Mouse (Mus musculus) stomach, postnatal 0 days (tissue): ENCODE measurements around the gene Tspan18.
A peak's percentile ranks its signal among the peaks of the same experiment; 100 is the strongest.

ENCODE experiments used
- CTCF ChIP-seq: IDR thresholded peaks from 2 replicates; pipeline ENCODE4 v1.5.1; 2016; ENCODE audit warnings: antibody characterized with exemption, low read depth, mild to moderate bottlenecking, moderate library complexity
- EP300 ChIP-seq: optimal IDR thresholded peaks from 2 replicates; pipeline ENCODE3; 2016; ENCODE audit warnings: antibody characterized with exemption

DNA sequence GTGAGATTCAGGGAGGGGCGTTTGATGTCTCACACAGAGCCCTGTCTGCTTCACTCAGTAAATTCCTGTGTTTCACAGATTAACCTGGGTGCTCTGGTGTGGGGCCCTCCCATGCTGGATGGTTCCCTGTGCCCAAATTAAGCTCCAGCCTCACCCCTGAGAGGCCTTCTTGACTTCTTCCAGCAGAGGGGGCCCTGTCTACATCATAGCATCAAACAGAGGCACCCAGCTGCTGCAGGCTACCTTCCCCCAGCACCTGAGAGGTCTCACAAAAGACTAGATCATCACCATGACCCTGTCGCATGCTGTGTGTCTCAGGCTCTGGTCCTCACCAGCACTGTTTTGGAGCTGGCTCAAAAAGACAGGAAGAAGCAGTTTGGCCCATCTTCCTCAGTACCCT lies 121.9 kb downstream of the Tspan18 start:
- no peak for TF ChIP-seq EP300
- peak; percentile 43 for TF ChIP-seq CTCF
